Mouse (Mus musculus) left cerebral cortex, adult 2 months (tissue): ENCODE results near the gene Trappc2l. TPM values are rescaled to one million over a fixed set of nuclear protein-coding genes. Genes with fewer than 3 reads are reported as not detected.

Experiments
- DNase-seq, 2 experiments: peaks; one replicate each; pipeline ENCODE4 v3.0.0; 2021 to 2022; ENCODE audit warnings: low spot score in 2 of 2, mixed read lengths in 1 of 2; ENCODE audit errors: extremely low spot score in 1 of 2
- H3K27ac ChIP-seq: fragments of 200-600 bp; 2 replicates; pipeline ENCODE4 v1.8.1; 2022
- H3K4me3 ChIP-seq: fragments of 200-600 bp; 2 replicates; pipeline ENCODE4 v1.8.1; 2022
- CTCF ChIP-seq: fragments of 200-600 bp; IDR thresholded peaks from 2 replicates; pipeline ENCODE4 v1.8.1; 2022; ENCODE audit warnings: antibody characterized with exemption, mild to moderate bottlenecking, moderate library complexity
- intact Hi-C: fragments of 180-260 bp; cut with DNase I; formaldehyde crosslinking; loops from one replicate; pipeline ENCODE4 v1.15.1; 2025
- total RNA-seq, 2 experiments: library from RNA; stranded (reverse); gene quantifications; 2 replicates each; pipeline ENCODE4 v1.2.3; 2021

The Trappc2l gene
- total RNA-seq, 2 experiments from 2014 or later: 69.8 to 80.3 TPM

DNA sequence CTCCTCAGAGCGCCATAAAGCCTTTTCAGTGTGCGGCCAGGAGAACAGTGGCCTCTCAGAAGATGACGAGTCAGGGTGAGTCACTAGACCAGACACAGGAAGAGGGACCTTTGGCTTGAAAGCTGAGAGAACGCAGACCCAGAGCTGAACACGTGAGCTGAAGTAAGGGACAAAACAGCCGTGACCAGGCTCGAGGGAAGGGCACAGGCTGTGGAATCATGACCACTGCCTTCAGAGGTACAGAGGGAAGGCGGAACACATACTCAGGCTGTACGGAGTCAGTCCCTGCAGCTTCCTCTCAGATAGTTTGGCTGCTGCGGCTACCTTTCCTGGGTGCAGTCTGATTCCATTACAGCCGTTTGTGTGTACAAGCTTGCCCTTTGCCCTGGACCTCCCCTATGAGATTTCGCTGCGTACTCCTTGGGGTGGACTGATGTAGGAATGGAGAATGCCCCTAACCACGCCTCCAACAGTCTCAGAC is 26.0 kb upstream of the Trappc2l start:
- intact Hi-C loops: no loop called here
- Histone ChIP-seq H3K27ac (no peak overlapping the region), H3K4me3 (no peak overlapping the region)
- no peak for TF ChIP-seq CTCF
- DNase-seq: no peak

DNA sequence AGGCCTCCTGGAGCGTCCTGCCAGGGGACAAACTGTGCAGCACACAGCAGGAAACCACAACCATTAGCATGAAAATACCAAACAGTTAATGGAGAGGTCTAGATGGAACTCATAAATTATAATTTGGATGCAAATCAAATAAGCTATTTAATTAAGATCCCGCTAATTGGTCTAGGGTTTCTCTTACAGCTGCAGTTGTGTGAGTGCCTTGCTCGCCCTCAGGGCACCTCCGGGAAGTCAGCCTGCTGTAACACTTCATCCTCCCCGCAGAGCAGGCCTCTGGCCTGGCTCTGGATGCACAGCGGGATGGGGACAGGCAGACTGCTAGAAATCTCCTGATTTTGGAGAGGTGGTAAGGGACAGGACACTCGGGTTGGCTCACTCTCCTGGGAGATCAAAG is 25.3 kb upstream of the Trappc2l start:
- intact Hi-C loops: no loop called here
- no peak overlapping the region for H3K27ac ChIP-seq
- no peak overlapping the region for H3K4me3 ChIP-seq
- no peak for DNase-seq
- TF ChIP-seq CTCF: no peak

DNA sequence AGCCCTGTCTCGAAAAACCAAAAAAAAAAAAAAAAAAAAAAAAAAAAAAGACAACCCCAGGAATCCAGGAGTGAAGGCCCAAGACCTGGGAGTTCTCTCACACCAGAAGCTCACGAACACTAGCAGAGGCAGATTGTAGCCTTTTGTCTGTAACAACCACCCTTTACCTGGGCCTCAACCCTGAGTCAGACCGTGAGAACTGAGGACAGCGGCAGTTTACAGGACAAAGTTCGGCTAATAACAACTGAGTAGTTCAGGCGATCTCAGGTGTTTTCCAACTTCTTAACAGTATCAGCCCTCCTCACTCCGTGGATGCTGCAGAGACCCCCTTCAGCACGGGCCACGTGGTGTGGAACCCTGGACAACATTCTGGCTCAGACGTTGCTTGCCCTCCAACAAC is 24.7 kb upstream of the Trappc2l start:
- H3K4me3 ChIP-seq: no peak overlapping the region
- intact Hi-C loops: no loop called here
- no peak overlapping the region for H3K27ac ChIP-seq
- no peak for TF ChIP-seq CTCF
- no peak for DNase-seq

DNA sequence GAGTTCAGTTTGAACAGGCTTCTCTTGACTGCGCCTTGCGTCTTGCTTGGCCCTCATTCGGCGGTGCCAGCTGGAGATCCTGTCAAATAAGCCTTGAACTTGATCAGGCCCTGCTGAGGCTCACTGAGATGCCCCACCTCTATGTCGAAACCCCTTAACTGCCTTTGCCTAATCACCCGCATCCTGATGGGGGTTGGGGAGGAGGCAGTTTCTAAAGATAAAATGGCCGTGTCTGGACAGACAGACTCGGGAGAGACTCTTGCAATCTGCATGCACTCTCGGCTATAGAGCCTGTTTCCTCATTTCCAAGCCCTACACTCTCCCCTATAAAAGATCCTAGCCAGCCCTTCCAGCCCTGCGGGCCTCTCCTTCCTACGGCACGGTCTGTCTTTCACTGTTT is 18.2 kb upstream of the Trappc2l start:
- Histone ChIP-seq H3K27ac (no peak overlapping the region), H3K4me3 (no peak overlapping the region)
- intact Hi-C loops: no loop called here
- DNase-seq: no peak
- no peak for TF ChIP-seq CTCF

DNA sequence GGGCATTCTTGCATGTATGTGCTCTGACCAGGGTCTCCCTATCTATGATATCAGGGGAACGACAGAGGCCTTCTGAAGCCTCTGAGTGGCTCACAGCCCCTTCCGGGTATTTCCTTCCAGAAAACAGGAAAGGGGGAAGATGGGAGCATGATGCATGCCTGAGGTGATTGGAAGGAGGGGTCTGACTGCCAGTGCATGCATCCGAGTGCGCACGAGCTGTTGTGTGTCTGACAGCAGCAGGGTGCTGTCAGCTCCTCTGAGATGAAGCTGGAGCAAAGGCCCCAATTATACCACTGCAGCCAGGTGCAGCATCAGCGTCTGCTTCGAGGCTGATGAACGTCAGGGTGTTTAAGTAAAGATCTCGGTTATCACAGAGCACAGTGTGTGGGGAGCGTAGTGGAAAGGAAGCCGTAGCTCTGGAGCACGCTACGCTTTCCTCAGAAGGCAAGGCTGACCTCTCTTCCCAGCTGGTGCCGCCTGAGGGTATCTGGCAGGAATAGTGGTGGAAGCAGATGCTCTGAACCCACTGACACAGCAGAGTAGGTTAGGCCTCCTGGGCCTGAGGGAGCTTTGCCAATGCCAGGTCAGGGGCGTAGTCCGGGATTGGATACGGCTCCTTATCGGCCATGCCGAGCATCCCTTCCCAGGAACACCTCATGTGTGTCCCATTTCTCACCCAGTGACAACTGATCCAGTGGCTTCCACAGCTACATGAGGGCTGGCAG is 17.5 kb upstream of the Trappc2l start:
- no peak overlapping the region for H3K27ac ChIP-seq

DNA sequence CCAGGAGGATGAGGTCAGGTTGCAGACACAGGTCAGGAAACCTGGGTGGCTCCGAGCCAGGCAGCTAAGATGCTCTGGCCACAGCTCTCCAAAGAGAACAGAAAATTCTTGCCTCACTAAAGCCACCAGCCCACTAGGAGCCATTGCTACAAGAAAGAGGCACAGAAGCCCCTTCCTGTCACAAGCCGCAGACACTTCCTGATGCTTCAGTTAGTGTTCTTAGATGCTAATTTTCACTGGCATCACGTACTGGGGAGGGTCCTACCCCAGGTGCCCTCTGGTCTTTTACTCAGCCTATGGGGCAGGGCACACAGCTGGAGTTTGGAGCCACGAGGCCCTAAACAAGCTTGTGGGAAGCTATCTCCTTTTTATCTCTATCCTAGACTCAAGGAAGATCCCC is 15.4 kb upstream of the Trappc2l start:
- intact Hi-C loops: no loop called here
- no peak for DNase-seq
- Histone ChIP-seq H3K4me3 (no peak overlapping the region), H3K27ac (no peak overlapping the region)
- no peak for TF ChIP-seq CTCF

More for the DNA sequence above, 17.5 kb upstream of the Trappc2l start:
- no peak overlapping the region for H3K4me3 ChIP-seq
- no peak for DNase-seq
- intact Hi-C loops: no loop called here
- TF ChIP-seq CTCF: no peak

DNA sequence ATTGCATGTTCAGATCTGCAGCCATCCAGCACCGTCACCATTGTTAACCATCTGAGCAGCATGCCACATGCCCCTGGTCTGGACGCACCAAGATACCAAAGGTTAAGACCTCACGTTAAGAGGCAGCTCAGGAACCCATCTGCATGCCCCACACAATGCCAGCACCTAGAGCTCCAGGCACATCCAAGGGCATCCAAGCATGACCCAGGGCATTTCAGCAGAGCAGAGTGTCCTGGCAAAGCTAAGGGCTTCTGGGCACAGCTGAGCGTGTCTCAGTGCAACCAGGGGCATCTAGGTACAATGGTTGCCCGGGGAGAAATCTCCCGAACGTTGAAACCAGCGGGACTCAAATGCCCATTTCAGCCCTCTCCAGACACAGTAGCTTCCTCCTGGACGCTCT is 10.8 kb upstream of the Trappc2l start:
- DNase-seq: no peak
- H3K4me3 ChIP-seq: no peak overlapping the region
- TF ChIP-seq CTCF: no peak
- H3K27ac ChIP-seq: no peak overlapping the region
- intact Hi-C loops: no loop called here

DNA sequence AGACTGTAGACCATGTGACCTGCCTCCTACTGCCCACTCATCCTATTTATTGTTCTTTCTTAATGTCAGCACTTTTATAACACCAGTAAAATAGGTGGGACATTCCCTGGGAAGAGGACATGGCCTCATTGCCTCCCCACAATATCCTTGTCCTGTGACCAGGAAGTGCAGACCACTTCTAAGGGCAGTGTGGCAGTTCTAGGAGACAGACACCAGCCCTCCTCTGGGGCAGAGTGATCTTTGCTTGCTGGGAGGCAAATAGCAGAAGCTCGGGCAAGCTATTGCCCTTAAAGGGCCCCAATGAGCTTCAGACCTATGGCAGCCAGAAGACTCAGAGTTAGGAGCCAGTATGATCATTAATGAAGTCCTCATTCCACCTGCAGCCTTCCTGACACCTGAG is 6.8 kb upstream of the Trappc2l start:
- no peak for TF ChIP-seq CTCF
- no peak overlapping the region for H3K4me3 ChIP-seq
- intact Hi-C loops: loop anchor here (5.0 kb wide), 1 partner anchor 463 kb away; no protein-coding TSS in a partner anchor
- H3K27ac ChIP-seq: no peak overlapping the region
- DNase-seq: no peak

DNA sequence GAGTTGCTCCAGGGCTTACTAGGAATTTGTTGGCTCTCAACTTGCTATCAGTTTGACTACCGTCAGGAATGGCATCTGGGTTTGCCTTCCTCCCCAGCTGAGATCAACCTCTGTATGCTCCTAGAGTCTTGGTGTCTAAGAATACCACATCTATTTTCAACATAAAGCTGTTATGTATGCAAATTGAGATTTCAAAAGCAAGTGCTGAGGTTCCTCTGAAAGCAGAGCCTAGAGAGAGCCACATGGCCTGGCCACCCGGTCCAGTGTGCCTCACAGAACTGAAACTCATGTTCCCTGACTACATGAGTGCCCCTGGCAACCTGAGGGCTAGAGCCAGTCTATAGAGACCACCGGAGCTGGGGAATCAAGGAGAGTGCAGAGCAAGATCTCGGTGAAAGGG is 6.1 kb upstream of the Trappc2l start:
- no peak overlapping the region for H3K4me3 ChIP-seq
- intact Hi-C loops: loop anchor here (5.0 kb wide), 1 partner anchor 462 kb away; no protein-coding TSS in a partner anchor
- H3K27ac ChIP-seq: no peak overlapping the region
- no peak for TF ChIP-seq CTCF
- DNase-seq: no peak

DNA sequence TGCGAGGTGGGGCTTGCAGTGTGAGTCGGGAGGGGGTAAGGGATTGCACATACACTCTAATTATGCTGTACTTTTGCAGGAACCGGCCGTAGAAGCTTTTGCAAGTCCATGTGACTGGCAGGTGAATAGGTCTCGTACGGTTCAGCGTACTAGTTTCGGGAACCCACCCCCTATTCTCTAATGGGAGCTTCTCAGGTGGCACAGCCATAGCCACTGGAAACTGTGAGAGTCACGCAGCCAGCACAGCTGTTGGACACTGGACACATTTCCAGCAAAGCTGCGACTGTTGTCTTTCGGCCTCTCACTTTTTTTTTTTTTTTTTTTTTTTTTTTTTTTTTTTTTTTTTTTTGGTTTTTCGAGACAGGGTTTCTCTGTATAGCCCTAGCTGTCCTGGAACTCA is 4.6 kb upstream of the Trappc2l start:
- TF ChIP-seq CTCF: no peak
- no peak overlapping the region for H3K4me3 ChIP-seq
- intact Hi-C loops: loop anchor here (5.0 kb wide), 1 partner anchor 460 kb away; no protein-coding TSS in a partner anchor
- no peak for DNase-seq
- no peak overlapping the region for H3K27ac ChIP-seq

DNA sequence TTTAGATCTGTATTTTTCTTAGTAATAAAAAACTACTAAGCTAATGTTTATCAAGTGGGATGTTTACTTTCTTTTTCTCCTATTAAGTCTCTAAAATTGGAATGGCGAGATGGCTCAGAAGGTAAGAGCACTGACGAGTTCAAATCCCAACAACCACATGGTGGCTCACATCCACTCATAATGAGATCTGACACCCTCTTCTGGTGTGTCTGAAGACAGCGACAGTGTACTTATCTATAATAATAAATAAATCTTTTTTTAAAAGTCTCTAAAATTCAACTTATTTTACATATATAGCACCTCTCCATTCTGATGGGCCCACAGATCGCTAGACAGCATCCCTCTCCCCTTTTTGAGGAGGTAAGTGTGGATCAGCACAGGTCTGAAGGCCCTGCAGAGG is 1.2 kb upstream of the Trappc2l start:
- no peak overlapping the region for H3K4me3 ChIP-seq
- no peak overlapping the region for H3K27ac ChIP-seq
- intact Hi-C loops: loop anchor here (2.0 to 5.0 kb wide), 3 partner anchors 33 to 109 kb away; partner anchors contain the start of genes Aprt and Cdt1
- no peak for DNase-seq
- no peak; the same call in 1 of the 2 replicates for TF ChIP-seq CTCF

DNA sequence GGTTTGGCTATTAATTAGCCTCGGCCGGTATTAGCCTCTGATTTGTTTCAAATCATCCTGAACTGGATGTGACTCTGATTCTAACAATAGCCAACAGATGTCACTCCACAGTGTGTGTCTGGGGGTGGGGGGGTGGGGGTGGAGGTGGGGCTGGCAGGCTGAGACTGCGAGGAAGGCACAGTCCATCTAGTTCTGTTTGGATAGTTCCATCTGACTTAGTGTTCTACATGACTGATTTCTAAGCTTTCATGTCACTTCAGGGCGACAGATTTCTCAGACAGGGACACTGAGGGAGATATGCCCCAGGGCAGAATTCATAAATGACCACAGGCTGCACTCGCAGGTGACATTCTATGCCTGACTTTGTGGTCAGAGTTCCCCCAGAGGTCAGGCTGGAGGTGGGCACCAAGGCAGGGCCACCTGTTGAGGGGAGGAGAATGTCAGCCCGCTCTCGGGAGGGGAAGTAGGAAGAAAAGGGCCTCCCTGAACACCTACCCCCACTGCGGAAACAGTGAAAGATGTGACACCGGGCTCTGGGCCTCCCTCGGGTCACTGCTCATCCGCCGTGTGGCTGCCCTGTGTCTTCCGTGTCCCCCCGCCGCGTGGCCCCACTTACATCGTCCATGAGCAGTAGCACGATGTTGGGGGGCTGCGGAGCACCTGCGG is 695 bp upstream of the Trappc2l start:
- TF ChIP-seq CTCF: no peak
- intact Hi-C loops: loop anchor here (2.0 to 5.0 kb wide), 3 partner anchors 34 to 110 kb away; partner anchors contain the start of genes Aprt and Cdt1
- Histone ChIP-seq H3K4me3 (peak overlapping the region; percentile 72), H3K27ac (peak overlapping the region; percentile 82)
- DNase-seq: no peak
